Comparison of ENCODE assay signal across 8 mouse cellular contexts in the genomic region with DNA sequence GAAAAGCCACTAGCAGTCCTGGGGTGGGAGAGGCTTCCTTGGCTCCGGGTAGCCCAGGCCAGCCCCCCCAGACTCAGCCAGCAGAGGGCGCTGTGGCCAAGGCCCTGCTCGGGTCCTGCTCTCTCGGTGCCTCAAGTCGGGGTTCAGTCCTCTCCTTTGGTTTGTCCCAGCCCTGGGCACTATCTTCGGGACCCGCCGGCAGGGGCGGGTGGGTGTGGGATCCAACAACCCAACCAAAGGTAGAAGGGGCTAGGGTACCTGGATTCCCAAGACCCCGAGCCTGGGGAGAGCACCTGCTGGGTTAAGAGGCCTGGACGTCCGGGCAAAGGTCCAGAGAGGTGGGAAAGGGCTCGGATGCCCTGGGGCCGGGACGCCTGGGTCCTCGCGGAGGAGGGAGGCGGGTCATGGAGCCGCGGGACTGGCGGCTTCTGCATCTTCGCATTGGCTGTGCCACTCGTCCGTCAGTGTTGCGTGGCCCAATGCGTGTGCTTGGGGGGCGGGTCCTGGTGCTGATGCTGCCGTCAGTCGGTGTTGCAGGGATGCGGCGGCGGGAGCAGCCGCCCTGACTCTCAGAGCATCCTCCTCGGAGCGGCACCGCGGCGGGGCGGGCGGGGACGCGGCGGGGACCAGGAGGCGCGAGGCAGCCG. TPM values are rescaled to one million over a fixed set of nuclear protein-coding genes. Genes with fewer than 3 reads are reported as not detected.
DNase-seq lines count a peak whose midpoint lies in the region; ATAC-seq and TF ChIP-seq lines count a peak whose summit lies in the region.

A gene (plus strand): TSS at position 499 of the 647 bp plus-strand sequence.

- H3K9me3 ChIP-seq in embryonic facial prominence, embryonic 13.5 days: no peaks in the 10 kb centered on the region
- H3K9me3 ChIP-seq in limb, embryonic 12.5 days: no peaks in the 10 kb centered on the region
- no peaks in the 10 kb centered on the region for H3K9me3 ChIP-seq in midbrain, embryonic 15.5 days

- DNase-seq in 416B (ENCODE audit: low read depth): peak; percentile 46
- peak; percentile 87 to 91 for DNase-seq in adrenal gland, postnatal 36 days
- peak; percentile 87 to 90 for DNase-seq in heart, adult 2 months
- peak; percentile 65 to 74 for DNase-seq in kidney, adult 8-10 months
- peak; percentile 73 to 85 for DNase-seq in spleen, adult 18-20 months

- H3K4me1 ChIP-seq in embryonic facial prominence, embryonic 13.5 days: peaks cover 28% of the 10 kb centered on the region
- H3K4me1 ChIP-seq in heart, adult 2 months (ENCODE audit: control insufficient read depth, insufficient read depth, low read length): no peaks in the 10 kb centered on the region; the same call in 1 of the 2 replicates
- peaks cover 39% of the 10 kb centered on the region for H3K4me1 ChIP-seq in limb, embryonic 12.5 days (replicated peaks)
- H3K4me1 ChIP-seq in midbrain, embryonic 15.5 days: peaks cover 74% of the 10 kb centered on the region

- TF ChIP-seq POLR2A in heart, adult 2 months (IDR thresholded peaks at IDR 0.05; ENCODE audit: insufficient read depth, low read depth, low read length): no peak

- peak; percentile 98 for TF ChIP-seq CTCF in heart, adult 2 months (IDR thresholded peaks at IDR 0.05)

- no peaks in the 10 kb centered on the region for H3K79me2 ChIP-seq in heart, adult 2 months (replicated peaks; ENCODE audit: control insufficient read depth, insufficient read depth, low read length)

- H3K4me2 ChIP-seq in embryonic facial prominence, embryonic 13.5 days: peak within 1 kb of the TSS; percentile 89
- H3K4me2 ChIP-seq in limb, embryonic 12.5 days: peak within 1 kb of the TSS; percentile 94
- H3K4me2 ChIP-seq in midbrain, embryonic 15.5 days: peak within 1 kb of the TSS; percentile 88

- peaks cover 80% of the 10 kb centered on the region for H3K27me3 ChIP-seq in embryonic facial prominence, embryonic 13.5 days
- H3K27me3 ChIP-seq in heart, adult 2 months (ENCODE audit: control insufficient read depth, insufficient read depth, low read length): peaks cover 2% of the 10 kb centered on the region
- H3K27me3 ChIP-seq in limb, embryonic 12.5 days: peaks cover 95% of the 10 kb centered on the region
- H3K27me3 ChIP-seq in midbrain, embryonic 15.5 days (replicated peaks): no peaks in the 10 kb centered on the region

- no peak for TF ChIP-seq EP300 in heart, adult 2 months (IDR thresholded peaks at IDR 0.05; ENCODE audit: insufficient read depth, low read depth, low read length)

- no peaks in the 10 kb centered on the region for H3K36me3 ChIP-seq in embryonic facial prominence, embryonic 13.5 days
- H3K36me3 ChIP-seq in heart, adult 2 months (ENCODE audit: control insufficient read depth, insufficient read depth, low read length): no peaks in the 10 kb centered on the region
- H3K36me3 ChIP-seq in limb, embryonic 12.5 days: no peaks in the 10 kb centered on the region
- no peaks in the 10 kb centered on the region for H3K36me3 ChIP-seq in midbrain, embryonic 15.5 days (replicated peaks)

- ATAC-seq in embryonic facial prominence, embryonic 13.5 days (ENCODE audit: insufficient number of reproducible peaks, insufficient read depth, low FRiP score, low TSS enrichment, low read depth): peak; percentile 78; the same call in 1 of the 2 replicates
- peak; percentile 88 for ATAC-seq in limb, embryonic 12.5 days (ENCODE audit: insufficient number of reproducible peaks, insufficient read depth, low FRiP score, low TSS enrichment, low read depth)
- peak; percentile 92 for ATAC-seq in midbrain, embryonic 15.5 days (replicated peaks)

- intact Hi-C loops in heart, adult 2 months (cut with DNase I): loop anchor here (1.0 kb wide), 1 partner anchor 34 kb away; no protein-coding TSS in a partner anchor

- peak within 1 kb of the TSS; percentile 55 for H3K4me3 ChIP-seq in embryonic facial prominence, embryonic 13.5 days
- peak within 1 kb of the TSS; percentile 53 for H3K4me3 ChIP-seq in heart, adult 2 months
- peak within 1 kb of the TSS; percentile 57 for H3K4me3 ChIP-seq in limb, embryonic 12.5 days (replicated peaks)
- H3K4me3 ChIP-seq in midbrain, embryonic 15.5 days: peak within 1 kb of the TSS; percentile 75

- H3K9ac ChIP-seq in embryonic facial prominence, embryonic 13.5 days: peak within 1 kb of the TSS; percentile 67
- H3K9ac ChIP-seq in heart, adult 2 months (ENCODE audit: low read depth, low read length): peak within 1 kb of the TSS; percentile 49
- peak within 1 kb of the TSS; percentile 55 for H3K9ac ChIP-seq in limb, embryonic 12.5 days (replicated peaks)
- peak within 1 kb of the TSS; percentile 88 for H3K9ac ChIP-seq in midbrain, embryonic 15.5 days

- H3K27ac ChIP-seq in embryonic facial prominence, embryonic 13.5 days: no peak within 1 kb of the TSS
- peak within 1 kb of the TSS; percentile 49 for H3K27ac ChIP-seq in heart, adult 2 months
- H3K27ac ChIP-seq in limb, embryonic 12.5 days: no peak within 1 kb of the TSS
- peak within 1 kb of the TSS; percentile 97 for H3K27ac ChIP-seq in midbrain, embryonic 15.5 days

- under 1% methylated on average over 45 of the region's 46 CpGs for WGBS in embryonic facial prominence, embryonic 13.5 days
- under 1% methylated on average over 46 of the region's 46 CpGs for WGBS in heart, adult 2 months
- under 1% methylated on average over 46 of the region's 46 CpGs for WGBS in limb, embryonic 12.5 days
- under 1% methylated on average over 45 of the region's 46 CpGs for WGBS in midbrain, embryonic 15.5 days

RNA-seq across cellular contexts. Expression of the gene that starts here (rescaled TPM):
- 1 to 10 TPM; 9.2 TPM for total RNA-seq in adrenal gland, postnatal 36 days (2021)
- 2.0 and 2.1 TPM in 2 replicates for polyA plus RNA-seq in embryonic facial prominence, embryonic 13.5 days (2015; fragmentation: Nextera tagmentation; extraction: Ambion mirVana)
- 1 to 10 TPM; 4.5 to 5.2 TPM for total RNA-seq in heart, adult 2 months (2021)
- 3.4 TPM in 2 replicates for polyA plus RNA-seq in heart, adult 2 months (2012; rRNA removed)
- 1.8 and 2.4 TPM in 2 replicates for polyA plus RNA-seq in limb, embryonic 12.5 days (2016; fragmentation: Nextera tagmentation; extraction: Ambion mirVana)
- polyA plus RNA-seq in midbrain, embryonic 15.5 days (2015; fragmentation: Nextera tagmentation; extraction: Ambion mirVana): 44.6 and 44.9 TPM in 2 replicates

Comparison
In these comparisons a context has a peak if more than half of its experiments do, and no peak if none do; other contexts are left out.
1. RNA of the gene that starts here (polyA plus RNA-seq): 44.6 to 44.9 TPM in midbrain, embryonic 15.5 days; 3.4 TPM in heart, adult 2 months, 1.8 to 2.4 TPM in limb, embryonic 12.5 days and 2.0 to 2.1 TPM in embryonic facial prominence, embryonic 13.5 days; every median in the first group is over 10 times any median in the second.
2. H3K27ac ChIP-seq: peak in heart, adult 2 months (single experiment) and midbrain, embryonic 15.5 days (single experiment); none in embryonic facial prominence, embryonic 13.5 days (single experiment) and limb, embryonic 12.5 days (single experiment).
3. Peak in every context shown above with its lines, with median percentiles within 50 percentile points of each other: DNase-seq, ATAC-seq, H3K4me2 ChIP-seq, H3K4me3 ChIP-seq and H3K9ac ChIP-seq.